Mouse (Mus musculus) adrenal gland, postnatal 25 days (tissue): ENCODE results near the gene Cdh6. TPM values are rescaled to one million over a fixed set of nuclear protein-coding genes. Genes with fewer than 3 reads are reported as not detected.

ENCODE experiments used
- DNase-seq: peaks from one replicate; pipeline ENCODE4 v3.0.0; 2021; ENCODE audit warnings: mixed read lengths
- long read RNA-seq: library from polyadenylated mRNA; stranded (forward); transcript quantifications from one replicate; pipeline ENCODE4 v2.0.0, GENCODE M21; 2021
- total RNA-seq: library from RNA; stranded (reverse); gene quantifications from 2 replicates; pipeline ENCODE4 v1.2.3, GENCODE M21; 2021

Cdh6 gene
- 23.2 and 30.2 TPM in 2 replicates for total RNA-seq
- long read RNA-seq, full-length matches to known transcripts = 5 of 7 reads
- long read RNA-seq, partial matches to known transcripts = 1 of 7 reads
- long read RNA-seq, other reads (novel, unspliced or antisense) = 1 of 7 reads

- peak; percentile 65 for DNase-seq
Measured at GRCm38 (mm10) chr15:13173071-13173778, at the start of gene Cdh6. Gene Cdh6, minus strand, starts transcription at chr15:13173675.

- no peak for DNase-seq
Measured at GRCm38 (mm10) chr15:13219727-13220454, 46.4 kb upstream of the Cdh6 start.

GRCm38 (mm10) chr15:13217800-13218199 lies 44.3 kb upstream of the Cdh6 start:
- no peak for DNase-seq

GRCm38 (mm10) chr15:13217161-13217560 lies 43.7 kb upstream of the Cdh6 start:
- no peak for DNase-seq

GRCm38 (mm10) chr15:13212956-13213355 lies 39.5 kb upstream of the Cdh6 start:
- no peak for DNase-seq

GRCm38 (mm10) chr15:13212027-13212685 lies 38.7 kb upstream of the Cdh6 start:
- DNase-seq = no peak

- no peak for DNase-seq
Measured at GRCm38 (mm10) chr15:13210186-13210585, 36.7 kb upstream of the Cdh6 start.

GRCm38 (mm10) chr15:13208716-13209115 lies 35.2 kb upstream of the Cdh6 start:
- no peak for DNase-seq

GRCm38 (mm10) chr15:13196237-13196636 lies 22.8 kb upstream of the Cdh6 start:
- DNase-seq = no peak

- no peak for DNase-seq
Measured at GRCm38 (mm10) chr15:13194048-13194447, 20.6 kb upstream of the Cdh6 start.

- no peak for DNase-seq
Measured at GRCm38 (mm10) chr15:13193076-13193475, 19.6 kb upstream of the Cdh6 start.

GRCm38 (mm10) chr15:13183661-13184060 lies 10.2 kb upstream of the Cdh6 start:
- DNase-seq = no peak

- DNase-seq = no peak
Measured at GRCm38 (mm10) chr15:13181430-13181829, 8.0 kb upstream of the Cdh6 start.

- no peak for DNase-seq
Measured at GRCm38 (mm10) chr15:13181014-13181413, 7.5 kb upstream of the Cdh6 start.

- no peak for DNase-seq
Measured at GRCm38 (mm10) chr15:13175978-13176377, 2.5 kb upstream of the Cdh6 start.

- DNase-seq = no peak
Measured at GRCm38 (mm10) chr15:13174618-13174980, 1.1 kb upstream of the Cdh6 start.

- DNase-seq = peak; percentile 16
Measured at GRCm38 (mm10) chr15:13173840-13174617, 554 bp upstream of the Cdh6 start.

GRCm38 (mm10) chr15:13172365-13173070 lies 957 bp downstream of the Cdh6 start:
- DNase-seq = peak; percentile 9

GRCm38 (mm10) chr15:13171486-13172364 lies 1.8 kb downstream of the Cdh6 start:
- no peak for DNase-seq

- no peak for DNase-seq
Measured at GRCm38 (mm10) chr15:13165094-13165885, 8.2 kb downstream of the Cdh6 start.
